Mouse (Mus musculus): ENCODE measurements around the gene Stum. TPM values are rescaled to one million over a fixed set of nuclear protein-coding genes. Genes with fewer than 3 reads are reported as not detected.

Stum gene
- polyA plus RNA-seq, 1 experiment, result 14.8 TPM

- peak overlapping the region; percentile 49 for H3K27ac ChIP-seq (ENCODE audit: insufficient read depth, low read depth, low read length)
Measured at GRCm38 (mm10) chr1:180388481-180388880, 94.8 kb downstream of the Stum start.

GRCm38 (mm10) chr1:180387750-180388480, 95.4 kb downstream of the Stum start:
- Histone ChIP-seq H3K36me3 (ENCODE audit: control insufficient read depth, insufficient read depth, low read length) (no peaks in the 10 kb centered on the region), H3K4me1 (ENCODE audit: control insufficient read depth, insufficient read depth, insufficient read length, low read length) (peaks cover 34% of the 10 kb centered on the region), H3K27me3 (ENCODE audit: control insufficient read depth, insufficient read depth, low read length) (no peaks in the 10 kb centered on the region), H3K27ac (ENCODE audit: insufficient read depth, low read depth, low read length) (peak overlapping the region; percentile 58), H3K4me3 (ENCODE audit: low read depth, low read length) (no peak overlapping the region)
- 18% methylated on average over 11 of the region's 11 CpGs for WGBS
- no peak for TF ChIP-seq CTCF (IDR thresholded peaks at IDR 0.05; ENCODE audit: extremely low read depth, insufficient read length, insufficient replicate concordance, low read depth, low read length)
- TF ChIP-seq POLR2A (IDR thresholded peaks at IDR 0.05; ENCODE audit: low read depth, low read length), result no peak

More at GRCm38 (mm10) chr1:180388481-180388880, 94.8 kb downstream of the Stum start:
- Histone ChIP-seq H3K4me3 (ENCODE audit: low read depth, low read length) (no peak overlapping the region), H3K36me3 (ENCODE audit: control insufficient read depth, insufficient read depth, low read length) (no peaks in the 10 kb centered on the region), H3K4me1 (ENCODE audit: control insufficient read depth, insufficient read depth, insufficient read length, low read length) (peaks cover 34% of the 10 kb centered on the region), H3K27me3 (ENCODE audit: control insufficient read depth, insufficient read depth, low read length) (no peaks in the 10 kb centered on the region)
- TF ChIP-seq CTCF (IDR thresholded peaks at IDR 0.05; ENCODE audit: extremely low read depth, insufficient read length, insufficient replicate concordance, low read depth, low read length) (no peak), POLR2A (IDR thresholded peaks at IDR 0.05; ENCODE audit: low read depth, low read length) (no peak)
- WGBS, result 33% methylated on average over 1 of the region's 1 CpGs

GRCm38 (mm10) chr1:180386951-180387749, 96.2 kb downstream of the Stum start:
- H3K27me3 ChIP-seq (ENCODE audit: control insufficient read depth, insufficient read depth, low read length), result no peaks in the 10 kb centered on the region
- WGBS, result 4% methylated on average over 27 of the region's 27 CpGs
- no peaks in the 10 kb centered on the region for H3K36me3 ChIP-seq (ENCODE audit: control insufficient read depth, insufficient read depth, low read length)
- peak overlapping the region; percentile 95 for H3K27ac ChIP-seq (ENCODE audit: insufficient read depth, low read depth, low read length)
- peak; percentile 69; the same call in 1 of the 2 replicates for TF ChIP-seq CTCF (IDR thresholded peaks at IDR 0.05; ENCODE audit: extremely low read depth, insufficient read length, insufficient replicate concordance, low read depth, low read length)
- peak; percentile 85 for TF ChIP-seq POLR2A (IDR thresholded peaks at IDR 0.05; ENCODE audit: low read depth, low read length)
- H3K4me1 ChIP-seq (ENCODE audit: control insufficient read depth, insufficient read depth, insufficient read length, low read length), result peaks cover 30% of the 10 kb centered on the region
- peak overlapping the region; percentile 48 for H3K4me3 ChIP-seq (ENCODE audit: low read depth, low read length)

- no peaks in the 10 kb centered on the region for H3K36me3 ChIP-seq (ENCODE audit: control insufficient read depth, insufficient read depth, low read length)
- WGBS, result 79% methylated on average over 6 of the region's 6 CpGs
- no peaks in the 10 kb centered on the region for H3K27me3 ChIP-seq (ENCODE audit: control insufficient read depth, insufficient read depth, low read length)
- H3K27ac ChIP-seq (ENCODE audit: insufficient read depth, low read depth, low read length), result no peak overlapping the region
- peaks cover 20% of the 10 kb centered on the region for H3K4me1 ChIP-seq (ENCODE audit: control insufficient read depth, insufficient read depth, insufficient read length, low read length)
- H3K4me3 ChIP-seq (ENCODE audit: low read depth, low read length), result no peak overlapping the region
- TF ChIP-seq POLR2A (IDR thresholded peaks at IDR 0.05; ENCODE audit: low read depth, low read length) (no peak), CTCF (IDR thresholded peaks at IDR 0.05; ENCODE audit: extremely low read depth, insufficient read length, insufficient replicate concordance, low read depth, low read length) (no peak)
Measured at GRCm38 (mm10) chr1:180385308-180385707, 98.0 kb downstream of the Stum start.

- 30% methylated on average over 10 of the region's 10 CpGs for WGBS
Measured at GRCm38 (mm10) chr1:180384486-180384885, 98.8 kb downstream of the Stum start.

GRCm38 (mm10) chr1:180383884-180384283, 99.4 kb downstream of the Stum start:
- H3K27me3 ChIP-seq (ENCODE audit: control insufficient read depth, insufficient read depth, low read length), result no peaks in the 10 kb centered on the region
- WGBS, result 94% methylated on average over 8 of the region's 8 CpGs
- no peaks in the 10 kb centered on the region for H3K36me3 ChIP-seq (ENCODE audit: control insufficient read depth, insufficient read depth, low read length)
- H3K27ac ChIP-seq (ENCODE audit: insufficient read depth, low read depth, low read length), result no peak overlapping the region
- H3K4me3 ChIP-seq (ENCODE audit: low read depth, low read length), result no peak overlapping the region
- peaks cover 13% of the 10 kb centered on the region for H3K4me1 ChIP-seq (ENCODE audit: control insufficient read depth, insufficient read depth, insufficient read length, low read length)
- TF ChIP-seq POLR2A (IDR thresholded peaks at IDR 0.05; ENCODE audit: low read depth, low read length) (no peak), CTCF (IDR thresholded peaks at IDR 0.05; ENCODE audit: extremely low read depth, insufficient read length, insufficient replicate concordance, low read depth, low read length) (no peak)

More at GRCm38 (mm10) chr1:180384486-180384885, 98.8 kb downstream of the Stum start:
- Histone ChIP-seq H3K4me3 (ENCODE audit: low read depth, low read length) (peak overlapping the region; percentile 3; the same call in 1 of the 2 replicates), H3K27me3 (ENCODE audit: control insufficient read depth, insufficient read depth, low read length) (no peaks in the 10 kb centered on the region), H3K4me1 (ENCODE audit: control insufficient read depth, insufficient read depth, insufficient read length, low read length) (peaks cover 18% of the 10 kb centered on the region), H3K36me3 (ENCODE audit: control insufficient read depth, insufficient read depth, low read length) (no peaks in the 10 kb centered on the region), H3K27ac (ENCODE audit: insufficient read depth, low read depth, low read length) (peak overlapping the region; percentile 40; the same call in 1 of the 2 replicates)
- TF ChIP-seq POLR2A (IDR thresholded peaks at IDR 0.05; ENCODE audit: low read depth, low read length) (no peak), CTCF (IDR thresholded peaks at IDR 0.05; ENCODE audit: extremely low read depth, insufficient read length, insufficient replicate concordance, low read depth, low read length) (no peak)

Other genes starting within 250 kb of the Stum start
- gene Psen2, start 220.1 kb downstream of the Stum start, polyA plus RNA-seq (2012; rRNA removed), result 16.1 and 24.7 TPM in 2 replicates
- 4.4 and 6.0 TPM in 2 replicates for gene Itpkb, start 153.0 kb downstream of the Stum start, polyA plus RNA-seq (2012; rRNA removed)
- gene Parp1, start 85.4 kb upstream of the Stum start, polyA plus RNA-seq (2012; rRNA removed), result 4.9 and 8.4 TPM in 2 replicates
- gene Lin9, start 157.6 kb upstream of the Stum start, polyA plus RNA-seq (2012; rRNA removed), result 1.1 and 1.9 TPM in 2 replicates
- gene Mixl1, start 213.5 kb upstream of the Stum start, polyA plus RNA-seq (2012; rRNA removed), result not detected in 2 replicates
- 5.5 and 10.7 TPM in 2 replicates for gene Acbd3, start 242.5 kb upstream of the Stum start, polyA plus RNA-seq (2012; rRNA removed)

Data from small intestine, adult 2 months (tissue).